Mouse (Mus musculus): Measurements from ENCODE around the gene Prpf40b.

Gene Prpf40b

GRCm38 (mm10) chr15:99332921-99333675 lies 38.2 kb downstream of the Prpf40b start:
- no peak for DNase-seq (ENCODE audit: low spot score)

GRCm38 (mm10) chr15:99333676-99334065 lies 38.8 kb downstream of the Prpf40b start:
- DNase-seq (ENCODE audit: low spot score), result no peak

- no peak for DNase-seq (ENCODE audit: low spot score)
These were observed 39.6 kb downstream of the Prpf40b start for GRCm38 (mm10) chr15:99334500-99334899.

- DNase-seq (ENCODE audit: low spot score), result no peak
These were observed 41.0 kb downstream of the Prpf40b start for GRCm38 (mm10) chr15:99335801-99336320.

- DNase-seq (ENCODE audit: low spot score), result no peak
These were observed 44.0 kb downstream of the Prpf40b start for GRCm38 (mm10) chr15:99338916-99339315.

GRCm38 (mm10) chr15:99339669-99340068 lies 44.8 kb downstream of the Prpf40b start:
- no peak for DNase-seq (ENCODE audit: low spot score)

GRCm38 (mm10) chr15:99341102-99341501 lies 46.2 kb downstream of the Prpf40b start:
- no peak for DNase-seq (ENCODE audit: low spot score)

- no peak for DNase-seq (ENCODE audit: low spot score)
These were observed 47.5 kb downstream of the Prpf40b start for GRCm38 (mm10) chr15:99342194-99342981.

- no peak for DNase-seq (ENCODE audit: low spot score)
These were observed 48.7 kb downstream of the Prpf40b start for GRCm38 (mm10) chr15:99343414-99344147.

- DNase-seq (ENCODE audit: low spot score), result no peak
These were observed 49.4 kb downstream of the Prpf40b start for GRCm38 (mm10) chr15:99344148-99344870.

- DNase-seq (ENCODE audit: low spot score), result no peak
These were observed 50.1 kb downstream of the Prpf40b start for GRCm38 (mm10) chr15:99344961-99345360.

GRCm38 (mm10) chr15:99351610-99352009 lies 56.7 kb downstream of the Prpf40b start:
- no peak for DNase-seq (ENCODE audit: low spot score)

- no peak for DNase-seq (ENCODE audit: low spot score)
These were observed 57.4 kb downstream of the Prpf40b start for GRCm38 (mm10) chr15:99352306-99352705.

GRCm38 (mm10) chr15:99355660-99356059 lies 60.8 kb downstream of the Prpf40b start:
- no peak for DNase-seq (ENCODE audit: low spot score)

GRCm38 (mm10) chr15:99356462-99356861 lies 61.6 kb downstream of the Prpf40b start:
- no peak for DNase-seq (ENCODE audit: low spot score)

GRCm38 (mm10) chr15:99358952-99359351 lies 64.1 kb downstream of the Prpf40b start:
- DNase-seq (ENCODE audit: low spot score), result no peak

- DNase-seq (ENCODE audit: low spot score), result no peak
These were observed 69.2 kb downstream of the Prpf40b start for GRCm38 (mm10) chr15:99364022-99364530.

- DNase-seq (ENCODE audit: low spot score), result no peak
These were observed 70.0 kb downstream of the Prpf40b start for GRCm38 (mm10) chr15:99364921-99365320.

All from ovary, postnatal 10 days (tissue).